7 mouse cellular contexts compared by ENCODE assay signal in the genomic region with DNA sequence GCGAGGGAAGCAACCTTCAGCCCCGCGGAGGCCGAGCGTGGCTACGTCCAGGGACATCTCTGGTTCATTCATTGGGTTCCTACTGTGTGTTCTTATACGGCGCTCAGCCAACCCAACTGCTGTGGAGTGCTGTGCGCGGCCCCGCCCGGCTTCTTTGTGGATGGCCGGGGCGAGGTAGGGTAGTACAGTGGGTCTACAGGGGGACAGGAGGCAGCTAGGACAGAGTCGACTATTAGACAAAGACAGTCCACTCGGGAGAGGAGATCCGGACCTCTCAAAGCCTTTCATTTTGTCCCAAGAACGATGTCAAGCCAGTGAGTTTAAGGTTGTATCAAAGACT. TPM values are rescaled to one million over a fixed set of nuclear protein-coding genes. Genes with fewer than 3 reads are reported as not detected.
DNase-seq lines count a peak whose midpoint lies in the region; ATAC-seq and TF ChIP-seq lines count a peak whose summit lies in the region.

No protein-coding gene starts in this region.

- H3K27ac ChIP-seq in spleen, adult 2 months (ENCODE audit: insufficient read depth, low read length): peak overlapping the region; percentile 76
- peak overlapping the region; percentile 87 for H3K27ac ChIP-seq in forebrain, embryonic 10.5 days
- no peak overlapping the region for H3K27ac ChIP-seq in limb, embryonic 14.5 days (replicated peaks; ENCODE audit: low read depth, low read length)
- H3K27ac ChIP-seq in stomach, embryonic 16.5 days (ENCODE audit: low read length): peak overlapping the region; percentile 64

- H3K36me3 ChIP-seq in spleen, adult 2 months (ENCODE audit: control insufficient read depth, insufficient read depth, low read length): peaks cover 20% of the 10 kb centered on the region
- peaks cover 63% of the 10 kb centered on the region for H3K36me3 ChIP-seq in forebrain, embryonic 10.5 days (replicated peaks)
- H3K36me3 ChIP-seq in limb, embryonic 14.5 days (ENCODE audit: control insufficient read depth, insufficient read depth, low read length): peaks cover 41% of the 10 kb centered on the region
- H3K36me3 ChIP-seq in stomach, embryonic 16.5 days (ENCODE audit: control insufficient read depth, insufficient read depth, low read length): peaks cover 8% of the 10 kb centered on the region; the same call in 1 of the 2 replicates

- no peak for TF ChIP-seq POLR2A in spleen, adult 2 months (IDR thresholded peaks at IDR 0.05; ENCODE audit: low read depth, low read length)
- TF ChIP-seq POLR2A in limb, embryonic 14.5 days (IDR thresholded peaks at IDR 0.05; ENCODE audit: borderline replicate concordance, extremely low read depth, insufficient read depth, insufficient read length): no peak

- no peaks in the 10 kb centered on the region for H3K27me3 ChIP-seq in spleen, adult 2 months (ENCODE audit: control insufficient read depth, insufficient read depth, low read length)
- H3K27me3 ChIP-seq in forebrain, embryonic 10.5 days (ENCODE audit: poor library complexity, severe bottlenecking): no peaks in the 10 kb centered on the region
- H3K27me3 ChIP-seq in limb, embryonic 14.5 days (ENCODE audit: control insufficient read depth, insufficient read depth, low read length): no peaks in the 10 kb centered on the region
- H3K27me3 ChIP-seq in stomach, embryonic 16.5 days (ENCODE audit: control insufficient read depth, insufficient read depth, low read length): no peaks in the 10 kb centered on the region

- under 1% methylated on average over 18 of the region's 18 CpGs for WGBS in spleen, adult 2 months
- 1% methylated on average over 18 of the region's 18 CpGs for WGBS in forebrain, embryonic 10.5 days
- WGBS in limb, embryonic 14.5 days: 2% methylated on average over 18 of the region's 18 CpGs
- WGBS in stomach, embryonic 16.5 days: 1% methylated on average over 18 of the region's 18 CpGs

- H3K9ac ChIP-seq in limb, embryonic 14.5 days (ENCODE audit: low read depth, low read length, severe bottlenecking): peak overlapping the region; percentile 80
- peak overlapping the region; percentile 90 for H3K9ac ChIP-seq in stomach, embryonic 16.5 days (ENCODE audit: low read length)

- H3K9me3 ChIP-seq in forebrain, embryonic 10.5 days: no peaks in the 10 kb centered on the region
- H3K9me3 ChIP-seq in limb, embryonic 14.5 days (ENCODE audit: control insufficient read depth, low read length): no peaks in the 10 kb centered on the region
- H3K9me3 ChIP-seq in stomach, embryonic 16.5 days (replicated peaks; ENCODE audit: control insufficient read depth, low read length): no peaks in the 10 kb centered on the region

- H3K4me3 ChIP-seq in spleen, adult 2 months (ENCODE audit: extremely low read depth, insufficient read depth, insufficient read length): peak overlapping the region; percentile 71
- H3K4me3 ChIP-seq in forebrain, embryonic 10.5 days: peak overlapping the region; percentile 77
- peak overlapping the region; percentile 86 for H3K4me3 ChIP-seq in limb, embryonic 14.5 days (replicated peaks; ENCODE audit: low read length)
- H3K4me3 ChIP-seq in stomach, embryonic 16.5 days (replicated peaks; ENCODE audit: low read length): peak overlapping the region; percentile 94

- peak overlapping the region; percentile 66 for H3K4me2 ChIP-seq in limb, embryonic 14.5 days (replicated peaks; ENCODE audit: low read depth, low read length, severe bottlenecking)
- peak overlapping the region; percentile 98 for H3K4me2 ChIP-seq in stomach, embryonic 16.5 days (ENCODE audit: low read depth, low read length)

- no peak; the same call in 1 of the 2 replicates for ATAC-seq in limb, embryonic 14.5 days (ENCODE audit: low FRiP score, low read depth)
- ATAC-seq in stomach, embryonic 16.5 days (ENCODE audit: insufficient read depth, low FRiP score): peak; percentile 6; the same call in 1 of the 2 replicates

- TF ChIP-seq CTCF in spleen, adult 2 months (IDR thresholded peaks at IDR 0.05; ENCODE audit: extremely low read depth, insufficient read depth, insufficient read length, insufficient replicate concordance): no peak

- peaks cover 13% of the 10 kb centered on the region for H3K4me1 ChIP-seq in spleen, adult 2 months (ENCODE audit: control insufficient read depth, insufficient read depth, insufficient read length)
- H3K4me1 ChIP-seq in forebrain, embryonic 10.5 days: peaks cover 30% of the 10 kb centered on the region
- peaks cover 15% of the 10 kb centered on the region for H3K4me1 ChIP-seq in limb, embryonic 14.5 days (ENCODE audit: control insufficient read depth, insufficient read depth, low read length)
- peaks cover 18% of the 10 kb centered on the region for H3K4me1 ChIP-seq in stomach, embryonic 16.5 days (ENCODE audit: control insufficient read depth, insufficient read depth, low read length)

- DNase-seq in spleen, adult 2 months (ENCODE audit: low read depth in 1 of 2, low spot score in 2 of 2): no peak
- DNase-seq in spleen, adult 18-20 months: no peak
- no peak for DNase-seq in forebrain, embryonic 10.5 days (ENCODE audit: extremely low spot score, low spot score)
- no peak for DNase-seq in limb, embryonic 14.5 days (ENCODE audit: low spot score)
- DNase-seq in gastrocnemius, postnatal 4 days (ENCODE audit: low spot score in 2 of 2): no peak
- DNase-seq in ovary, postnatal 36 days (ENCODE audit: low spot score): no peak

RNA-seq across cellular contexts. Expression of gene Spsb3, which starts 0.5 kb away (rescaled TPM):
- polyA plus RNA-seq in spleen, adult 2 months (2012; rRNA removed): 76.9 and 112 TPM in 2 replicates
- 42.8 and 45.3 TPM in 2 replicates for polyA plus RNA-seq in forebrain, embryonic 10.5 days (2016; fragmentation: Nextera tagmentation; extraction: Ambion mirVana)
- polyA plus RNA-seq in limb, embryonic 14.5 days (2012; rRNA removed): 49.6 and 53.4 TPM in 2 replicates
- 39.4 and 40.8 TPM in 2 replicates for polyA plus RNA-seq in limb, embryonic 14.5 days (2014; fragmentation: Nextera tagmentation; extraction: Ambion mirVana)
- 31.5 and 32.7 TPM in 2 replicates for polyA plus RNA-seq in stomach, embryonic 16.5 days (2015; fragmentation: Nextera tagmentation; extraction: Ambion mirVana)
- 10 to 100 TPM; 29.0 to 32.3 TPM for total RNA-seq in gastrocnemius, postnatal 4 days (2021)

RNA-seq across cellular contexts. Expression of gene Nubp2, which starts 0.8 kb away (rescaled TPM):
- polyA plus RNA-seq in spleen, adult 2 months (2012; rRNA removed): 43.5 and 47.2 TPM in 2 replicates
- 81.3 and 82.5 TPM in 2 replicates for polyA plus RNA-seq in forebrain, embryonic 10.5 days (2016; fragmentation: Nextera tagmentation; extraction: Ambion mirVana)
- polyA plus RNA-seq in limb, embryonic 14.5 days (2012; rRNA removed): 27.4 and 31.2 TPM in 2 replicates
- polyA plus RNA-seq in limb, embryonic 14.5 days (2014; fragmentation: Nextera tagmentation; extraction: Ambion mirVana): 54.0 and 55.5 TPM in 2 replicates
- 44.1 and 47.9 TPM in 2 replicates for polyA plus RNA-seq in stomach, embryonic 16.5 days (2015; fragmentation: Nextera tagmentation; extraction: Ambion mirVana)
- 10 to 100 TPM; 19.2 to 21.4 TPM for total RNA-seq in gastrocnemius, postnatal 4 days (2021)

RNA-seq across cellular contexts. Expression of gene Eme2, which starts 8.0 kb away (rescaled TPM):
- polyA plus RNA-seq in spleen, adult 2 months (2012; rRNA removed): 35.2 and 45.9 TPM in 2 replicates
- 30.3 and 30.4 TPM in 2 replicates for polyA plus RNA-seq in forebrain, embryonic 10.5 days (2016; fragmentation: Nextera tagmentation; extraction: Ambion mirVana)
- 39.1 and 43.9 TPM in 2 replicates for polyA plus RNA-seq in limb, embryonic 14.5 days (2012; rRNA removed)
- polyA plus RNA-seq in limb, embryonic 14.5 days (2014; fragmentation: Nextera tagmentation; extraction: Ambion mirVana): 28.7 and 28.9 TPM in 2 replicates
- 32.3 and 33.5 TPM in 2 replicates for polyA plus RNA-seq in stomach, embryonic 16.5 days (2015; fragmentation: Nextera tagmentation; extraction: Ambion mirVana)
- total RNA-seq in gastrocnemius, postnatal 4 days (2021): 10 to 100 TPM; 27.8 to 28.0 TPM

RNA-seq across cellular contexts. Expression of gene Mrps34, which starts 8.0 kb away (rescaled TPM):
- polyA plus RNA-seq in spleen, adult 2 months (2012; rRNA removed): 68.9 and 106 TPM in 2 replicates
- 100 and 103 TPM in 2 replicates for polyA plus RNA-seq in forebrain, embryonic 10.5 days (2016; fragmentation: Nextera tagmentation; extraction: Ambion mirVana)
- polyA plus RNA-seq in limb, embryonic 14.5 days (2012; rRNA removed): 101 and 121 TPM in 2 replicates
- 82.1 and 82.7 TPM in 2 replicates for polyA plus RNA-seq in limb, embryonic 14.5 days (2014; fragmentation: Nextera tagmentation; extraction: Ambion mirVana)
- polyA plus RNA-seq in stomach, embryonic 16.5 days (2015; fragmentation: Nextera tagmentation; extraction: Ambion mirVana): 91.2 and 96.2 TPM in 2 replicates
- 10 to 100 TPM; 93.0 to 94.7 TPM for total RNA-seq in gastrocnemius, postnatal 4 days (2021)

RNA-seq across cellular contexts. Expression of gene Nme3, which starts 9.4 kb away (rescaled TPM):
- 45.3 and 54.4 TPM in 2 replicates for polyA plus RNA-seq in spleen, adult 2 months (2012; rRNA removed)
- 50.1 and 51.8 TPM in 2 replicates for polyA plus RNA-seq in forebrain, embryonic 10.5 days (2016; fragmentation: Nextera tagmentation; extraction: Ambion mirVana)
- 30.3 and 36.5 TPM in 2 replicates for polyA plus RNA-seq in limb, embryonic 14.5 days (2012; rRNA removed)
- polyA plus RNA-seq in limb, embryonic 14.5 days (2014; fragmentation: Nextera tagmentation; extraction: Ambion mirVana): 47.6 and 48.4 TPM in 2 replicates
- 63.1 and 64.8 TPM in 2 replicates for polyA plus RNA-seq in stomach, embryonic 16.5 days (2015; fragmentation: Nextera tagmentation; extraction: Ambion mirVana)
- total RNA-seq in gastrocnemius, postnatal 4 days (2021): 10 to 100 TPM; 10.3 to 14.5 TPM
